Mouse (Mus musculus): ENCODE measurements around the gene P3h3. TPM values are rescaled to one million over a fixed set of nuclear protein-coding genes. Genes with fewer than 3 reads are reported as not detected.

P3h3 gene
- total and polyA plus RNA-seq, 3 experiments: not detected

GRCm38 (mm10) chr6:124808358-124809012, 49.1 kb downstream of the P3h3 start, which contains the start of gene Spsb2:
Gene Spsb2, plus strand, starts transcription at chr6:124808661.
- H3K4me3 ChIP-seq (ENCODE audit: low read depth, low read length): peak within 1 kb of the TSS; percentile 74
- H3K4me1 ChIP-seq (ENCODE audit: insufficient read depth, low read depth, low read length): peaks cover 82% of the 10 kb centered on the region
- peaks cover 53% of the 10 kb centered on the region for H3K36me3 ChIP-seq (replicated peaks)
- H3K27me3 ChIP-seq (ENCODE audit: insufficient read depth, low read length): no peaks in the 10 kb centered on the region
- DNase-seq (ENCODE audit: low spot score) (no peak), ATAC-seq (ENCODE audit: extremely low read depth, insufficient number of reproducible peaks, low FRiP score, poor library complexity, severe bottlenecking) (peak; percentile 17)
- no peaks in the 10 kb centered on the region for H3K9me3 ChIP-seq (replicated peaks)
- TF ChIP-seq GATA1 (IDR thresholded peaks at IDR 0.05; ENCODE audit: borderline replicate concordance, low read length): no peak
- TF ChIP-seq CTCF (IDR thresholded peaks at IDR 0.05; ENCODE audit: low read depth, low read length): no peak
- TF ChIP-seq POLR2AphosphoS5 (IDR thresholded peaks at IDR 0.05; ENCODE audit: insufficient replicate concordance, low read depth, low read length): no peak; the same call in 1 of the 2 replicates
- TF ChIP-seq GATA2 (IDR thresholded peaks at IDR 0.05; ENCODE audit: borderline replicate concordance, low read depth, low read length): no peak
- no peak for TF ChIP-seq TAL1 (conservative IDR thresholded peaks at IDR 0.05; ENCODE audit: low read depth, low read length)

DNA sequence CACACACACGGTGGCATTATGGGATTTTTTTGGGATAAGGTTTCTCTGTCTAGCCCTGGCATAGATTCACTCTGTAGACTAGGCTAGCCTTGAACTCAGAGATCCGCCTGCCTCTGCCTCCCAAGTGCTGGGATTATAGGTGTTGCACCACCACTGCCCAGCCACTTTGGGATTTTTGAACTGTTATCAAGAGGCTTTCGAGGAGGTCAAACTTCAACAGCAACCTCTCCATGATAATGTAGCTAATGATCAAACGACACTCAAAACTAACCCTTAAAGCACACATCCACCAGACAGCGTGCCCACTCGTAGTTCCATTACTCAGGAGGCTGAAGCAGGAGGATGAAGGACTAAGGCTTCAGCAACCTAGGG, 49.6 kb downstream of the P3h3 start:
- Histone ChIP-seq H3K4me3 (ENCODE audit: low read depth, low read length) (peak overlapping the region; percentile 74; the same call in 1 of the 2 replicates), H3K4me1 (ENCODE audit: insufficient read depth, low read depth, low read length) (peaks cover 82% of the 10 kb centered on the region), H3K9me3 (replicated peaks) (no peaks in the 10 kb centered on the region), H3K27me3 (ENCODE audit: insufficient read depth, low read length) (no peaks in the 10 kb centered on the region), H3K36me3 (replicated peaks) (peaks cover 50% of the 10 kb centered on the region)
- TF ChIP-seq TAL1 (conservative IDR thresholded peaks at IDR 0.05; ENCODE audit: low read depth, low read length) (no peak), CTCF (IDR thresholded peaks at IDR 0.05; ENCODE audit: low read depth, low read length) (no peak), GATA1 (IDR thresholded peaks at IDR 0.05; ENCODE audit: borderline replicate concordance, low read length) (no peak), GATA2 (IDR thresholded peaks at IDR 0.05; ENCODE audit: borderline replicate concordance, low read depth, low read length) (no peak), POLR2AphosphoS5 (IDR thresholded peaks at IDR 0.05; ENCODE audit: insufficient replicate concordance, low read depth, low read length) (no peak)
- no peak for DNase-seq (ENCODE audit: low spot score)
- ATAC-seq (ENCODE audit: extremely low read depth, insufficient number of reproducible peaks, low FRiP score, poor library complexity, severe bottlenecking): no peak

- no peak overlapping the region for H3K4me3 ChIP-seq (ENCODE audit: low read depth, low read length)
- H3K4me1 ChIP-seq (ENCODE audit: insufficient read depth, low read depth, low read length): peaks cover 81% of the 10 kb centered on the region
- H3K9me3 ChIP-seq (replicated peaks): no peaks in the 10 kb centered on the region
- TF ChIP-seq GATA1 (IDR thresholded peaks at IDR 0.05; ENCODE audit: borderline replicate concordance, low read length): no peak
- TF ChIP-seq TAL1 (conservative IDR thresholded peaks at IDR 0.05; ENCODE audit: low read depth, low read length): no peak
- no peak for TF ChIP-seq CTCF (IDR thresholded peaks at IDR 0.05; ENCODE audit: low read depth, low read length)
- no peak for TF ChIP-seq POLR2AphosphoS5 (IDR thresholded peaks at IDR 0.05; ENCODE audit: insufficient replicate concordance, low read depth, low read length)
- no peak for TF ChIP-seq GATA2 (IDR thresholded peaks at IDR 0.05; ENCODE audit: borderline replicate concordance, low read depth, low read length)
- H3K27me3 ChIP-seq (ENCODE audit: insufficient read depth, low read length): no peaks in the 10 kb centered on the region
- DNase-seq (ENCODE audit: low spot score) (no peak), ATAC-seq (ENCODE audit: extremely low read depth, insufficient number of reproducible peaks, low FRiP score, poor library complexity, severe bottlenecking) (no peak)
- H3K36me3 ChIP-seq (replicated peaks): peaks cover 44% of the 10 kb centered on the region
Observed at GRCm38 (mm10) chr6:124807366-124807765, 50.2 kb downstream of the P3h3 start.

- Histone ChIP-seq H3K4me1 (ENCODE audit: insufficient read depth, low read depth, low read length) (peaks cover 74% of the 10 kb centered on the region), H3K27me3 (ENCODE audit: insufficient read depth, low read length) (no peaks in the 10 kb centered on the region), H3K4me3 (ENCODE audit: low read depth, low read length) (peak overlapping the region; percentile 77; the same call in 1 of the 2 replicates), H3K9me3 (replicated peaks) (no peaks in the 10 kb centered on the region), H3K36me3 (replicated peaks) (peaks cover 36% of the 10 kb centered on the region)
- no peak for ATAC-seq (ENCODE audit: extremely low read depth, insufficient number of reproducible peaks, low FRiP score, poor library complexity, severe bottlenecking)
- DNase-seq (ENCODE audit: low spot score): no peak
- TF ChIP-seq TAL1 (conservative IDR thresholded peaks at IDR 0.05; ENCODE audit: low read depth, low read length): no peak
- TF ChIP-seq GATA1 (IDR thresholded peaks at IDR 0.05; ENCODE audit: borderline replicate concordance, low read length): no peak
- no peak for TF ChIP-seq GATA2 (IDR thresholded peaks at IDR 0.05; ENCODE audit: borderline replicate concordance, low read depth, low read length)
- no peak for TF ChIP-seq CTCF (IDR thresholded peaks at IDR 0.05; ENCODE audit: low read depth, low read length)
- no peak; the same call in 1 of the 2 replicates for TF ChIP-seq POLR2AphosphoS5 (IDR thresholded peaks at IDR 0.05; ENCODE audit: insufficient replicate concordance, low read depth, low read length)
Observed at GRCm38 (mm10) chr6:124806446-124807140, 51.0 kb downstream of the P3h3 start.

GRCm38 (mm10) chr6:124805341-124806321, 51.9 kb downstream of the P3h3 start:
- ATAC-seq (ENCODE audit: extremely low read depth, insufficient number of reproducible peaks, low FRiP score, poor library complexity, severe bottlenecking): peak; percentile 69
- Histone ChIP-seq H3K4me1 (ENCODE audit: insufficient read depth, low read depth, low read length) (peaks cover 65% of the 10 kb centered on the region), H3K36me3 (replicated peaks) (peaks cover 27% of the 10 kb centered on the region), H3K9me3 (replicated peaks) (no peaks in the 10 kb centered on the region), H3K27me3 (ENCODE audit: insufficient read depth, low read length) (no peaks in the 10 kb centered on the region), H3K4me3 (ENCODE audit: low read depth, low read length) (peak overlapping the region; percentile 77)
- TF ChIP-seq TAL1 (conservative IDR thresholded peaks at IDR 0.05; ENCODE audit: low read depth, low read length): no peak
- TF ChIP-seq GATA2 (IDR thresholded peaks at IDR 0.05; ENCODE audit: borderline replicate concordance, low read depth, low read length): no peak
- no peak for TF ChIP-seq GATA1 (IDR thresholded peaks at IDR 0.05; ENCODE audit: borderline replicate concordance, low read length)
- TF ChIP-seq CTCF (IDR thresholded peaks at IDR 0.05; ENCODE audit: low read depth, low read length): no peak
- TF ChIP-seq POLR2AphosphoS5 (IDR thresholded peaks at IDR 0.05; ENCODE audit: insufficient replicate concordance, low read depth, low read length): 0 out of 2 replicates have a peak, but pooled peaks have one; percentile 21
- peak; percentile 82 for DNase-seq (ENCODE audit: low spot score)

Data from G1E (cell line).